Mouse (Mus musculus): ENCODE results near the gene Uggt2.

DNA sequence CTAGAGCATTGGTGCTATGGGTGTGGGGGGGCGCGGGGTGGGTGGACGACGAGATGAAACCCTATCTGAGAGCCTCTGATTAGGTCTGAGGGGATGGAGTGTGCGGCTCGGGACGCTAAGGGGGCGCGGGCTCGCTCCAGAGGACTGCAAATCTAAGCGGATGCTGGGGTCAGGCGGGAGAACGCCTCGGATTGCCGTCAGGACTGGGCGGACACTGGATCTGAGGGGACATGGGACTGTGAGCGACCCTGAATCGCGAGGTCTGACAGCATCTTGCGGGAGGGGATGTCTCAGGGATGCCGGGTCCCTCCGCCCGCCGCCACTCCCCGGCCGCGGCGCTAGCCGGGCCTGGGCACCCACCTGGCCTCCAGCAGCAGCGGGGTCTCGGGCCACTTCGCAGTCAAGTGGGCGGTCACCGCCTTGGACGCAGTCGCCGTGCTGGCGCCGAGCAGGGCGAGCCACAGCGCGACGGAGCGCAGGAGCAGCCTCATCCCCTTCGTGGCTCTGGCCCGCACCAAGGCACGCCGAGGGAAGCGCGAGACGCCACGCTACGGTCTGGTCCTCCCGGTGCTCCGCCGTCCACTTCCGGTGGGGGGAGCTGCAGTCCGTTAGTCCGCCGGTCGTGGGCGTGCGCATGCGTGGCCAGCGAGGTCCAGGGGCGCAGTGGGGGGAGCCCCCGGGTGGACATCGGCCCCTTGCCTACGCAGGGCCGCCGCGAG lies at the start of gene Uggt2:
- TF ChIP-seq CTCF (IDR thresholded peaks at IDR 0.05; ENCODE audit: control insufficient read depth, insufficient read depth, low read length) (no peak), POLR2A (IDR thresholded peaks at IDR 0.05; ENCODE audit: borderline replicate concordance, control insufficient read depth, low read depth, low read length) (no peak)
